Comparison of ENCODE assay signal across 10 mouse cellular contexts in genomic region chr2:49655195-49655873, GRCm38 (mm10). TPM values are rescaled to one million over a fixed set of nuclear protein-coding genes. Genes with fewer than 3 reads are reported as not detected.
DNase-seq lines count a peak whose midpoint lies in the region; ATAC-seq lines count a peak whose summit lies in the region.
"Had no signal": no experiment of that assay in that cellular context is flagged by ENCODE, and none has a peak within 500 bp of the region (broad histone marks: within the 10 kb centered on the region; RNA-seq: fewer than 3 reads in every experiment).

No protein-coding gene starts in this region.

- H3K27ac ChIP-seq in forebrain, embryonic 13.5 days: peak overlapping the region; percentile 74
- H3K27ac ChIP-seq in intestine, embryonic 16.5 days (ENCODE audit: low read length): no peak overlapping the region
- H3K27ac ChIP-seq: embryonic facial prominence, embryonic 15.5 days had no signal

- peak overlapping the region; percentile 33 for H3K4me2 ChIP-seq in forebrain, embryonic 13.5 days
- H3K4me2 ChIP-seq in intestine, embryonic 16.5 days (ENCODE audit: low read depth, low read length): no peak overlapping the region
- H3K4me2 ChIP-seq: embryonic facial prominence, embryonic 15.5 days had no signal

- H3K4me1 ChIP-seq in forebrain, embryonic 13.5 days: peaks cover 71% of the 10 kb centered on the region
- H3K4me1 ChIP-seq in intestine, embryonic 16.5 days (ENCODE audit: control insufficient read depth, insufficient read depth, low read length): no peaks in the 10 kb centered on the region

- no peak overlapping the region for H3K4me3 ChIP-seq in forebrain, embryonic 13.5 days
- no peak overlapping the region for H3K4me3 ChIP-seq in intestine, embryonic 16.5 days (ENCODE audit: low read length)
- H3K4me3 ChIP-seq: embryonic facial prominence, embryonic 15.5 days had no signal

- DNase-seq in layer of hippocampus, postnatal 14 days (ENCODE audit: low spot score in 2 of 2): peak; percentile 45 to 76
- no peak for DNase-seq in layer of hippocampus, postnatal 36 days
- peak; percentile 12 for DNase-seq in lung, postnatal 36 days
- DNase-seq in liver: no peak
- DNase-seq: adrenal gland, postnatal 14 days had no signal

- H3K9me3 ChIP-seq in forebrain, embryonic 13.5 days (replicated peaks): no peaks in the 10 kb centered on the region
- no peaks in the 10 kb centered on the region for H3K9me3 ChIP-seq in intestine, embryonic 16.5 days (ENCODE audit: control insufficient read depth, low read length)
- H3K9me3 ChIP-seq: embryonic facial prominence, embryonic 15.5 days had no signal

- WGBS in forebrain, embryonic 13.5 days: 17% methylated on average over 11 of the region's 11 CpGs
- WGBS in intestine, embryonic 16.5 days: 69% methylated on average over 11 of the region's 11 CpGs

- H3K9ac ChIP-seq in forebrain, embryonic 13.5 days: peak overlapping the region; percentile 50
- no peak overlapping the region for H3K9ac ChIP-seq in intestine, embryonic 16.5 days (ENCODE audit: low read depth, low read length)
- H3K9ac ChIP-seq: embryonic facial prominence, embryonic 15.5 days had no signal

- no peaks in the 10 kb centered on the region for H3K27me3 ChIP-seq in forebrain, embryonic 13.5 days
- H3K27me3 ChIP-seq in intestine, embryonic 16.5 days (replicated peaks; ENCODE audit: control insufficient read depth, insufficient read depth, low read length): no peaks in the 10 kb centered on the region
- H3K27me3 ChIP-seq: embryonic facial prominence, embryonic 15.5 days had no signal

- ATAC-seq in cerebellum, adult (ENCODE audit: insufficient number of reproducible peaks, low FRiP score, low TSS enrichment): peak; percentile 63
- ATAC-seq in forebrain, embryonic 13.5 days: peak; percentile 70
- ATAC-seq in intestine, embryonic 16.5 days: no peak
- no peak for ATAC-seq in erythroblast, adult 5-6 weeks (replicated peaks; ENCODE audit: low FRiP score, poor library complexity, severe bottlenecking)

- peaks cover 11% of the 10 kb centered on the region; the same call in 1 of the 2 replicates for H3K36me3 ChIP-seq in forebrain, embryonic 13.5 days (ENCODE audit: poor library complexity, severe bottlenecking)
- H3K36me3 ChIP-seq in intestine, embryonic 16.5 days (ENCODE audit: control insufficient read depth, insufficient read depth, low read length): no peaks in the 10 kb centered on the region
- H3K36me3 ChIP-seq: embryonic facial prominence, embryonic 15.5 days had no signal

RNA-seq across cellular contexts. Expression of gene Kif5c, which starts 36.2 kb away (rescaled TPM):
- total RNA-seq in layer of hippocampus, postnatal 14 days (2021): 100 to 1,000 TPM; 557 to 563 TPM
- 100 to 1,000 TPM; 500 to 512 TPM for total RNA-seq in layer of hippocampus, postnatal 36 days (2021)
- 129 and 139 TPM in 2 replicates for polyA plus RNA-seq in forebrain, embryonic 13.5 days (2015; fragmentation: Nextera tagmentation; extraction: Ambion mirVana)
- polyA plus RNA-seq in intestine, embryonic 16.5 days (2015; fragmentation: Nextera tagmentation; extraction: Ambion mirVana): 4.4 and 4.8 TPM in 2 replicates
- total RNA-seq in erythroblast, adult 5-6 weeks (2015; ENCODE audit: low replicate concordance): 0.19 TPM in 1 of 2 replicates, not detected in the other
- 0.51 and 5.2 TPM in 2 replicates for total RNA-seq in erythroblast, adult 5-6 weeks (2017; ENCODE audit: low replicate concordance)

Comparison
In these comparisons a context has a peak if more than half of its experiments do, and no peak if none do; other contexts are left out.
1. DNase-seq: peak in layer of hippocampus, postnatal 14 days (2 of 2) and lung, postnatal 36 days (single experiment); none in layer of hippocampus, postnatal 36 days (0 of 2) and liver (single experiment).
2. ATAC-seq: peak in cerebellum, adult (single experiment) and forebrain, embryonic 13.5 days (single experiment); none in intestine, embryonic 16.5 days (single experiment) and erythroblast, adult 5-6 weeks (single experiment).
3. RNA of gene Kif5c, which starts 36.2 kb away (total RNA-seq): 557 to 563 TPM in layer of hippocampus, postnatal 14 days and 500 to 512 TPM in layer of hippocampus, postnatal 36 days; 0.19 to 5.2 TPM in erythroblast, adult 5-6 weeks; every median in the first group is over 10 times any median in the second.